Mouse (Mus musculus) brain, embryonic 14.5 days (tissue): Measurements from ENCODE around the gene Arhgap29. TPM values are rescaled to one million over a fixed set of nuclear protein-coding genes. Genes with fewer than 3 reads are reported as not detected.
A peak's percentile ranks its signal among the peaks of the same experiment; 100 is the strongest.

ENCODE experiments used
- DNase-seq: peaks from one replicate; pipeline ENCODE4 v3.0.0-alpha.2; 2011; ENCODE audit warnings: low read depth
- CTCF ChIP-seq: fragments of 200-500 bp; IDR thresholded peaks from 2 replicates; pipeline ENCODE4 v1.5.1; 2012; ENCODE audit warnings: inconsistent platforms, mild to moderate bottlenecking, moderate library complexity, borderline replicate concordance; ENCODE audit not compliant: insufficient read depth, insufficient read length; ENCODE audit errors: extremely low read depth
- POLR2A ChIP-seq: fragments of 200-500 bp; IDR thresholded peaks from 2 replicates; pipeline ENCODE4 v1.6.1; 2012; ENCODE audit warnings: mild to moderate bottlenecking, inconsistent platforms, borderline replicate concordance; ENCODE audit not compliant: poor library complexity, insufficient read depth, insufficient read length, severe bottlenecking; ENCODE audit errors: extremely low read depth
- polyA plus RNA-seq: library from polyadenylated mRNA; depleted of rRNA; stranded (reverse); fragments of >200 nt; gene quantifications from 2 replicates; pipeline ENCODE4 v1.2.3, GENCODE M21; 2012; rRNA removed

The Arhgap29 gene
- polyA plus RNA-seq, 1 experiment: 26.2 TPM

DNA sequence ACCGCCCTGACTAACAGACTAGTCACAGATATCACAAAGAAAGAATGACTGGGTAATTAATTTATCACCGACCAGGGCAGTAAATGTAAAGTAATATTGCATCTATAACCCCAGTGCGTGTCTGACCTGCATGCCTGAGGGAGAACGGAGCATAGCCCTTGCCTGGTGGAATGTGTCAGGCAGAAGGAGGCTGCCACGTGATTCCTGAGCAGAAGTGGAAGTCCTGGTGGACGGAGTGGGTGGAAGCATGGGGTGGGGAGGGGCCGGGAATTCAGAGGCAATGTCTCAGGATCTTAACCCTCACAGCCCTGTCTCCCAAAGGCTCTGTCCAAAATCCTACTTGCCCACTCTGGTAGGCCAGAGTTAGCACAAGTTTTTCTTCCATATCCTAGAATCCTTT is 95.1 kb downstream of the Arhgap29 start:
- no peak for TF ChIP-seq POLR2A
- no peak for TF ChIP-seq CTCF
- DNase-seq: peak; percentile 18

DNA sequence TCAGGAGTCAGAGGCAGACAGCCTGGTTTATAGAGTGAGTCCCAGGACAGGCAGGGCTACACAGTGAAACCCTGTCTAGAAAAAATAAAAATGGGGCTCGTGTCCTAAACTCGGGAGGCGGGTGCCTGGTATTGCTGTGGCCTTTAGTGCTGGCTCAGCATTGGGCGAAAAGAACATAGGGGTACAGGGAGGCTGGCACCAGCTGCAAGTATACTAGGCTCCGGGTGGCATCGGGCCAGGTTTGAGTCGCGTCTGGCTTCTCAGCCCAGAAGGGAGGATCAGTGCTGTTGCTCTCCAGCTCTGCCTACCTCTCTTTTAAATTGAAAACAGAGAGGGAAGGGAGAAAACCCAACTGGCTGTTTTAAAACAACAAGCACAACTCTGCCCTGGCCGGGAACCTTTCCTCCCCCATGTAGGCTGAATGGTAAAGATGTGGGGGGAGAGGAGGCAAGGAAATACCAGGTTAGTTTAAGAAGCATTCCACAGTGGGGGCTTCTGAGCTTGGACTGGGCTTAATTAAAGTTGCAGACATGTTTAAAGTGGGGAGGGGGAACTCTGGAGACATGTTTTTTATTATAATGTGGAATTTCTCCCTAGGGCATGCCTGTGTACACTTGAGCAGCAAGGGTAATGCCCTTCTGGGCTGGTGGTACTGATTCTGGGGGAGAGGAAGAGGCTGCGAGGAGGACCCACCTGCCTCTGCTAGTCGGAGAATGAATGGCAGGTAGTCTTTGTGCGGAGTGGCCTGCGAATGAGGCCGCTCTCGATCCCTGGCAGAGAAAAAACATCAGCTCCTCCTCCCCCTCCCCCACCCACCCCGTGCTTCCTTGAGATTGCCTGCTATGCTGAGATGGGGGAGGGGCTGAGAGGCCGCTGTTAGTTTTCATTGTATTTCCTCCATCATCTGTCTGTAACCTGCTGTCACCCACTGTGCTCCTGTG is 95.8 kb downstream of the Arhgap29 start:
- DNase-seq: peak; percentile 90
- TF ChIP-seq POLR2A: no peak
- TF ChIP-seq CTCF: no peak

DNA sequence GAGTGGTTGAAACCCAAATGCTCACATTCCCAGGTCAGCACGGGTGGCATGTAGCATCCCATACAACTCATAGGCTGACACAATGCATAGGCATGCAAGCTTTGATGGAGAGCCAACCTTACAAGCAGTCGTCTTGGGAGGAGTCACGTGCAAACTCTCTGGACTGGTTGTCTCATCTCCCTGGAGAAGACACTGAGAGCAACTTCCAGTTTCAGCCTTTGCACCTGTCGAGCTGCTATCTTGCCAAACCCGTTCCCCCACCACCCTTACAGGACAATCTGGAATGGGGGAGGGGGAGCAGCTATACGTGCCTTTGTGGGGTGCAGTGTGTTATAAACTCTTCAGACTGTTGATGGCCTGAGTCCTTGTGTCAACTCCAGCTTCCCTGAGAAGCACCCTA is 96.8 kb downstream of the Arhgap29 start:
- DNase-seq: no peak
- TF ChIP-seq POLR2A (no peak), CTCF (no peak)

DNA sequence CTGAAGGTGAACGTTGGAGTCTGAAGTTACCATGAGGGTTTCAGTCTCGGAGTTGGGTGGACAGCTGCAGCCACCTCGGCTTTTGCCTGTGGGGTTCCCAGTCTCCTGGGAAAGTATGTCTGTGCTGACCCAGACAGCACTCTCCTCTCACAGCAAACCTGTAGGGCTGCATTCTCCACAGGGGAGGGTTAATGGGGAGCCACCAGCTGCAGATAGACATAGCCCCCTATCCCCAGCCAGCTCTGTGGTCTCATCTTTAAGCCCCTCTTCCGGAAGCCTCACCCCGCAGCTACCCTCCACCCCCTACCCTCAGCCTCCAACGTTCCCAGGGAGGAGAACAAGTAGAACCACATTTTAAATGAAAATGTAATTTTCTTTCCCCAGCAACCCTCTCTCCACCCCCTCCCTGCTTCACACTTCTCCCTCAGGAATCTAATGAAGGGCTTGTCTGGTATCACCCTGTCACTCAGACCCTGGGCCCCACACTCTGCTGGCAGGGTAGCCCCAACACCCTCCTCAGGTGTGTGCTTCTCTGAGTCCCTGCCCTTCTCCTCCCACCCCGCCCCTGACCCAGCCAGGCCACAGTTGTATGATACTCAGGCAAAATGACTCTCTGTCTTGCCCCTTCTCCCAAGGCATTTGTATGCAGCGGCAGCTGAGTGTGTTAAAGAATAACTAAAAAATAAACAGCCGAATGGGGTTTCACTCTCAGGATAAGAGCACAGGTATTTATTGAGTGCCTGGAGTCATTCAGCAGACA is 106.3 kb downstream of the Arhgap29 start:
- TF ChIP-seq POLR2A (no peak), CTCF (no peak)
- no peak for DNase-seq

DNA sequence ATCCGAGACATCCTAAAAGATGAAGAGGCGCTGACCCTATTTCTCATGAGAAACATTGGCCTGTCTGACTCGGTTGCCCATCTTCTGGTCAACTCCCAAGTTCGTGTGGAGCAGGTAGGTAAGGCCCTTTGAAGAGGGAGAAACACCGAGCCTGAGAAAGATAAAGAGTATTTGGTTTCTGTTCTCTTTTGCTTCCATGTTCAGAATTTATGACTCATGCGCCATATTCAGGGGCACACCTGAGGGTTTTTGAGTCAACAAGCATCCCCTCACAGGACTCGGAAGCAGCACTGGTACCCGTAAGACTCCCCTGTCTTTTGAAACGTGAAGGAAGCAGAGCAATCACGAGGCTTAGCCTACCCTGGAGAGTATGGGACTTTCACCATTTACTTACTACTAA is 110.2 kb downstream of the Arhgap29 start:
- DNase-seq: no peak
- TF ChIP-seq CTCF: no peak
- no peak for TF ChIP-seq POLR2A

DNA sequence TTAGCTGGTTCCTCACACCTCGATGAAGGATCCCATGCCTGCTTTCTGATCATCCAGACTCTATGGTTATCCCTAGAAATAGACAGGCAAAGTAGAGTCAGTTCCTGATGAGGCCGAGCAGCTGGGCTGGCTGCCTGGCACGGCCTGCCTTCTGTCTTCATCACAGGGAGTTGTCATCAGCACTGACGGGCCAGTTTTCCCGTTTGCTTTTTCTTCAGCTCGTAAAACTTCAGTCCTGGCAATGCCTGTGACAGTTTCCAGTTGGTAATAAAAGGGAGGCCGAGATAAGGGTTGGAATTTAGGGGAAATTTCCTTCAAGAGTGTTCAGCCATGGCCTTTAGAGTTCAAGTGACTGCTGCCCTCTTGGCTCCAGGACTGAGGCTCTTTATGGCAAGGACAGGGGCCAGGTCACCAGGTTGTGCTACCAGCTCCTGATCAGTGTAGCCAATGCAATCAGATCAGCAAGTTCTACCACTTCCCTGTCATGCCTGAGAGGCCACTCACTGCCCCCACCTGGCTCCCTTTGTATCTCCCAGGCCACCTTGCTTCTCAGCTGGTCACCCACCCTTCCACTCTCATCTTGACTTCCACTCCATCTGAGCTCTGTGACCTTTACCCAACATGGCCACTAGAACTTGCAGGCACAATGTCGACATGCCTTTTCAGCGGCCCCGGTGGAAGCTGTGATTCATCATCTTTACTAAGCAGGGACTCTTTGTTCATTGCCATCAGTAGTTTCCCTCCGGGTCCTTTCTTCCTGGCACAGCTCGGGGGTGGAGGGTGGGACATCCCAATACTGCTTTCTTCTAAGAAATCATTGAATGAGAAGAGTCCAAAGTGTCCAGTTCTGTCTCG is 112.4 kb downstream of the Arhgap29 start:
- DNase-seq: no peak
- TF ChIP-seq CTCF: no peak
- TF ChIP-seq POLR2A: no peak

Other genes with a start within 250 kb of the Arhgap29 start
- 6.5 and 7.5 TPM in 2 replicates for gene F3, start 229.0 kb upstream of the Arhgap29 start, polyA plus RNA-seq
- gene Abcd3, start 137.2 kb upstream of the Arhgap29 start, polyA plus RNA-seq: 13.3 and 30.5 TPM in 2 replicates
- gene Abca4, start 91.9 kb downstream of the Arhgap29 start, polyA plus RNA-seq: 1.9 and 5.0 TPM in 2 replicates